Mouse (Mus musculus) cerebellum, adult 2 months (tissue): ENCODE results near the gene Nudt9.

ENCODE experiments used
- CTCF ChIP-seq: fragments of 200-500 bp; IDR thresholded peaks from 2 replicates; pipeline ENCODE4 v1.5.1; 2011; ENCODE audit warnings: low read depth, mild to moderate bottlenecking, control low read depth, low read length, moderate library complexity, borderline replicate concordance; ENCODE audit not compliant: insufficient read depth
- POLR2A ChIP-seq: fragments of 200-500 bp; IDR thresholded peaks from 2 replicates; pipeline ENCODE4 v1.6.1; 2011; ENCODE audit warnings: low read length, control low read depth, borderline replicate concordance; ENCODE audit not compliant: insufficient read depth

- TF ChIP-seq POLR2A (no peak), CTCF (no peak)
These were observed 67.5 kb downstream of the Nudt9 start, which contains the start of gene Sparcl1 for GRCm38 (mm10) chr5:104113491-104114172.
